Mouse (Mus musculus): Measurements from ENCODE around the gene Nudt19. TPM values are rescaled to one million over a fixed set of nuclear protein-coding genes. Genes with fewer than 3 reads are reported as not detected.
"Not testable (repeated sequence)": the region's sequence is repeated elsewhere in the genome, so short reads cannot be mapped to it uniquely, and the experiment has no call there.

The Nudt19 gene
- polyA plus RNA-seq, 1 experiment from 2014 or later: 45.7 TPM

GRCm38 (mm10) chr7:35583476-35584025 lies 27.4 kb upstream of the Nudt19 start:
- Histone ChIP-seq H3K4me2 (ENCODE audit: low read depth, low read length, severe bottlenecking) (no peak overlapping the region), H3K4me1 (replicated peaks; ENCODE audit: control insufficient read depth, insufficient read depth, low read length) (peaks cover 15% of the 10 kb centered on the region; the same call in 1 of the 2 replicates), H3K4me3 (ENCODE audit: low read depth, low read length) (no peak overlapping the region), H3K36me3 (ENCODE audit: control insufficient read depth, insufficient read depth, low read length) (no peaks in the 10 kb centered on the region), H3K9ac (ENCODE audit: low read length) (no peak overlapping the region), H3K27ac (ENCODE audit: low read depth, low read length) (no peak overlapping the region), H3K27me3 (ENCODE audit: control insufficient read depth, insufficient read depth, low read length) (peaks cover 29% of the 10 kb centered on the region), H3K9me3 (ENCODE audit: control insufficient read depth, low read length) (no peaks in the 10 kb centered on the region)
- ATAC-seq (replicated peaks; ENCODE audit: low FRiP score) (no peak), DNase-seq (ENCODE audit: low spot score) (no peak)
- 6% methylated on average over 11 of the region's 11 CpGs for WGBS

GRCm38 (mm10) chr7:35582719-35583118 lies 26.6 kb upstream of the Nudt19 start:
- ATAC-seq (replicated peaks; ENCODE audit: low FRiP score): no peak

GRCm38 (mm10) chr7:35579849-35580248 lies 23.7 kb upstream of the Nudt19 start:
- 36% methylated on average over 4 of the region's 4 CpGs for WGBS
- no peak overlapping the region for H3K27ac ChIP-seq (ENCODE audit: low read depth, low read length)
- no peak overlapping the region for H3K4me2 ChIP-seq (ENCODE audit: low read depth, low read length, severe bottlenecking)
- H3K27me3 ChIP-seq (ENCODE audit: control insufficient read depth, insufficient read depth, low read length): peaks cover 25% of the 10 kb centered on the region
- no peak overlapping the region for H3K9ac ChIP-seq (ENCODE audit: low read length)
- no peak overlapping the region for H3K4me3 ChIP-seq (ENCODE audit: low read depth, low read length)
- H3K4me1 ChIP-seq (replicated peaks; ENCODE audit: control insufficient read depth, insufficient read depth, low read length): peaks cover 9% of the 10 kb centered on the region; the same call in 1 of the 2 replicates
- no peaks in the 10 kb centered on the region for H3K36me3 ChIP-seq (ENCODE audit: control insufficient read depth, insufficient read depth, low read length)
- H3K9me3 ChIP-seq (ENCODE audit: control insufficient read depth, low read length): no peaks in the 10 kb centered on the region
- DNase-seq (ENCODE audit: low spot score) (peak; percentile 73), ATAC-seq (replicated peaks; ENCODE audit: low FRiP score) (no peak)

More at GRCm38 (mm10) chr7:35582719-35583118, 26.6 kb upstream of the Nudt19 start:
- peaks cover 29% of the 10 kb centered on the region for H3K27me3 ChIP-seq (ENCODE audit: control insufficient read depth, insufficient read depth, low read length)
- no peaks in the 10 kb centered on the region for H3K9me3 ChIP-seq (ENCODE audit: control insufficient read depth, low read length)
- no peaks in the 10 kb centered on the region for H3K36me3 ChIP-seq (ENCODE audit: control insufficient read depth, insufficient read depth, low read length)
- WGBS: 70% methylated on average over 5 of the region's 5 CpGs
- peaks cover 15% of the 10 kb centered on the region; the same call in 1 of the 2 replicates for H3K4me1 ChIP-seq (replicated peaks; ENCODE audit: control insufficient read depth, insufficient read depth, low read length)
- H3K27ac ChIP-seq (ENCODE audit: low read depth, low read length): no peak overlapping the region
- H3K9ac ChIP-seq (ENCODE audit: low read length): no peak overlapping the region
- no peak overlapping the region for H3K4me3 ChIP-seq (ENCODE audit: low read depth, low read length)
- no peak overlapping the region for H3K4me2 ChIP-seq (ENCODE audit: low read depth, low read length, severe bottlenecking)
- no peak for DNase-seq (ENCODE audit: low spot score)

DNA sequence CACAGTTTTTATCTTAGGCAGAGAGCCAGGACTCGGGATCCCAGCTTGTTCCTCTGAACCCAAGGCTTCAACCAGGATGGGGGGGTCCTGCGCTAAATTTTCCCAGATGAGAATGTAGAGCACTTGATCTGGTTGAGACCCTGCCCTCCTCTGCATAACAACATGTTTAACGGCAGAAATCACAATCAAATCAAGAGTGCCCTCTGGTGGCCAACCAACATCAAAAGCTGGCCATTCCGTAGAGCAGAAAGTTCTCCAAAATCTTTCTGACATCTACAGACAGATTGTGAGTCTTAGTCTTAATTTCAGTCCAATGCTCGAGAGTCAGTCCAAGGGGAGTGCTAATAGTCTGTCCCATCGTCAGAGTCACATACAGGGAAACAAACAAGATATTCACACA lies 14.8 kb upstream of the Nudt19 start:
- H3K9me3 ChIP-seq (ENCODE audit: control insufficient read depth, low read length); ATAC-seq (replicated peaks; ENCODE audit: low FRiP score); H3K4me3 ChIP-seq (ENCODE audit: low read depth, low read length); H3K27ac ChIP-seq (ENCODE audit: low read depth, low read length); H3K4me2 ChIP-seq (ENCODE audit: low read depth, low read length, severe bottlenecking); H3K4me1 ChIP-seq (replicated peaks; ENCODE audit: control insufficient read depth, insufficient read depth, low read length); H3K36me3 ChIP-seq (ENCODE audit: control insufficient read depth, insufficient read depth, low read length); H3K9ac ChIP-seq (ENCODE audit: low read length); H3K27me3 ChIP-seq (ENCODE audit: control insufficient read depth, insufficient read depth, low read length); DNase-seq (ENCODE audit: low spot score): not testable (repeated sequence)
- WGBS: 17% methylated on average over 6 of the region's 6 CpGs

GRCm38 (mm10) chr7:35569724-35570123 lies 13.6 kb upstream of the Nudt19 start:
- H3K9me3 ChIP-seq (ENCODE audit: control insufficient read depth, low read length); H3K4me2 ChIP-seq (ENCODE audit: low read depth, low read length, severe bottlenecking); ATAC-seq (replicated peaks; ENCODE audit: low FRiP score): not testable (repeated sequence)

DNA sequence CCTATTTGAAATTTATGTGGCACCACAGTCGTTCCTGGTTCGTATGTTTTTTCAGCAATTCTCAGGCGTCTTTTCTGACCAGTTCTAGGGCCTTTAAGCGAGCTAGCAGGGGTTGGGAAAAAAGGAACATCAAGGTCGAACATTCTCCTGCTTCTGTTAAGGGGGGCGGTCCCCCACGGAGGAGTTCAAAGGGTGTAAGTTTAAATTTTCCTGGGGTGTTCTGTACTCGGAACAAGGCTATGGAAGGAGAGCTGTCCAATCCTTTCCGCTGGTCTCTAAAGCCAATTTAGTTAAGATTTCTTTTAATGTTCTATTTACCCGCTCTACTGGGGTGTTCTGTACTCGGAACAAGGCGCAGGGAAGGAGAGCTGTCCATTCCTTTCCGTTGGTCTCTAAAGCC lies 9.9 kb upstream of the Nudt19 start:
- H3K4me1 ChIP-seq (replicated peaks; ENCODE audit: control insufficient read depth, insufficient read depth, low read length); H3K36me3 ChIP-seq (ENCODE audit: control insufficient read depth, insufficient read depth, low read length); DNase-seq (ENCODE audit: low spot score); H3K27ac ChIP-seq (ENCODE audit: low read depth, low read length); H3K27me3 ChIP-seq (ENCODE audit: control insufficient read depth, insufficient read depth, low read length); H3K9ac ChIP-seq (ENCODE audit: low read length); H3K4me3 ChIP-seq (ENCODE audit: low read depth, low read length); H3K4me2 ChIP-seq (ENCODE audit: low read depth, low read length, severe bottlenecking); ATAC-seq (replicated peaks; ENCODE audit: low FRiP score); H3K9me3 ChIP-seq (ENCODE audit: control insufficient read depth, low read length): not testable (repeated sequence)
- 88% methylated on average over 13 of the region's 13 CpGs for WGBS

More at GRCm38 (mm10) chr7:35569724-35570123, 13.6 kb upstream of the Nudt19 start:
- not testable (repeated sequence) for H3K36me3 ChIP-seq (ENCODE audit: control insufficient read depth, insufficient read depth, low read length); H3K27ac ChIP-seq (ENCODE audit: low read depth, low read length); H3K4me1 ChIP-seq (replicated peaks; ENCODE audit: control insufficient read depth, insufficient read depth, low read length); H3K27me3 ChIP-seq (ENCODE audit: control insufficient read depth, insufficient read depth, low read length); H3K4me3 ChIP-seq (ENCODE audit: low read depth, low read length); DNase-seq (ENCODE audit: low spot score); H3K9ac ChIP-seq (ENCODE audit: low read length)
- 87% methylated on average over 4 of the region's 4 CpGs for WGBS

DNA sequence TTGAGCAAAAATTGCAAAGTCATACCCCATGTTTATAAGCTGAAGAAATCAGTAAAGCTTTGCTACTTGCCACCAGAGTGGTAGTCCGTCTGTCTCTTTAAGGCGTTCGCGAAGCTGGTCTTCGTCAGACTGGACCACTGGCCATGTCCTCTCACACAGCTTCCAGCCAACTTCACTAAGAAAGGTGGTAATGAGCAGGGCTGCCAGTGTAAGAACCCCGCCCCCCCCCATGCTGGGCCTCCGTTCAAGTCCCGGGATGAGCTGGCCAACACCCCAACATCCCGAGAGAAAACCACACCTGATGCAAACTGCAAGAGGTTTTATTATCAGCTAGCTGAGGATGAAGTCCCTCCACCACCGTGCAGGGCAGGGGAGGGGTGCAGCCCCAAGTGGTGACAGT lies 8.8 kb upstream of the Nudt19 start:
- not testable (repeated sequence) for ATAC-seq (replicated peaks; ENCODE audit: low FRiP score); DNase-seq (ENCODE audit: low spot score); H3K4me2 ChIP-seq (ENCODE audit: low read depth, low read length, severe bottlenecking); H3K4me1 ChIP-seq (replicated peaks; ENCODE audit: control insufficient read depth, insufficient read depth, low read length); H3K27ac ChIP-seq (ENCODE audit: low read depth, low read length); H3K36me3 ChIP-seq (ENCODE audit: control insufficient read depth, insufficient read depth, low read length); H3K9me3 ChIP-seq (ENCODE audit: control insufficient read depth, low read length); H3K9ac ChIP-seq (ENCODE audit: low read length); H3K4me3 ChIP-seq (ENCODE audit: low read depth, low read length); H3K27me3 ChIP-seq (ENCODE audit: control insufficient read depth, insufficient read depth, low read length)
- WGBS: 86% methylated on average over 10 of the region's 10 CpGs

DNA sequence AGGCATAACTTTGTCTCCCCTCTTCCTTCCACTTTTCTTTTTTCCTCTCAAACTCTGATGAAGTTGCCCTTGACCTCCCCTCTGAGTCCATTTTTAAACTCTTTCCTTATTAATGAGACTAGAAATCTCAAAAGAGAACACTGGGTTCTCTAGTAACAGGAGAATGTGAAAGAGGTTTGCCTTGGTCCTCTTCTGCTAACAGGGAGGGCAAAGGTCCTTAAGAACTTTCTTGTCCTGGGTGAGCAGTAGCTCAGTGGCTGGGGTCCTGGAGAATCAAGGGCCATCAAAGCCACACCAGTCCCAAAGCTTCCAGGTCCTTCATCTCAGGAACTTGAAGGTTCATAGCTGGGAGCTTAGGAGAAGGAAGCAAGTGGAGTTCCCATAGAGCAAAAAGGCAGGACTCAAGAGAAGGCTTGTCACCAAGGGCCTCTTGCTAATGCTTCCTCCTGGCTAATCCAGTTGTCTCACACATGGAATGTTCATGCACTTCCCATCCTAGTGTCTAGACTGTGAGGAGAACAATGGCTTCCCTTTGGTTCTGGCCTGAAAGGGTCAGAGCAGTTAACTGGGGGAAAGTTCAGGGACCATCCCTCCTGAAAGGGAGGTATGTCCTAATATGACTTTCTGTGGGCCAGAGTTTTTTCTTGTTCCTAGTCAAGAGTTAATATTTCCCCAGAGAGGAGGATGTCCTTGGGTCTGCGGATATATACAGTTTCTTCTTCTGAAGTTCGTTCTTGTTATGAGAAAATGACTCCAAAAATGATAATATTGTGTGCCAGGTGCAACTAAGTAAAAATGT lies 8.2 kb upstream of the Nudt19 start:
- Histone ChIP-seq H3K9me3 (ENCODE audit: control insufficient read depth, low read length) (no peaks in the 10 kb centered on the region), H3K9ac (ENCODE audit: low read length) (no peak overlapping the region), H3K27ac (ENCODE audit: low read depth, low read length) (no peak overlapping the region), H3K4me2 (ENCODE audit: low read depth, low read length, severe bottlenecking) (no peak overlapping the region), H3K4me3 (ENCODE audit: low read depth, low read length) (no peak overlapping the region), H3K27me3 (ENCODE audit: control insufficient read depth, insufficient read depth, low read length) (no peaks in the 10 kb centered on the region), H3K36me3 (ENCODE audit: control insufficient read depth, insufficient read depth, low read length) (no peaks in the 10 kb centered on the region), H3K4me1 (replicated peaks; ENCODE audit: control insufficient read depth, insufficient read depth, low read length) (no peaks in the 10 kb centered on the region)
- ATAC-seq (replicated peaks; ENCODE audit: low FRiP score) (no peak), DNase-seq (ENCODE audit: low spot score) (no peak)
- WGBS: 96% methylated on average over 2 of the region's 2 CpGs

- ATAC-seq (replicated peaks; ENCODE audit: low FRiP score) (no peak), DNase-seq (ENCODE audit: low spot score) (no peak)
- H3K36me3 ChIP-seq (ENCODE audit: control insufficient read depth, insufficient read depth, low read length): no peaks in the 10 kb centered on the region
- no peak overlapping the region for H3K4me2 ChIP-seq (ENCODE audit: low read depth, low read length, severe bottlenecking)
- H3K4me3 ChIP-seq (ENCODE audit: low read depth, low read length): no peak overlapping the region
- no peak overlapping the region for H3K27ac ChIP-seq (ENCODE audit: low read depth, low read length)
- WGBS: 74% methylated on average over 11 of the region's 11 CpGs
- H3K9ac ChIP-seq (ENCODE audit: low read length): no peak overlapping the region
- no peaks in the 10 kb centered on the region for H3K27me3 ChIP-seq (ENCODE audit: control insufficient read depth, insufficient read depth, low read length)
- H3K4me1 ChIP-seq (replicated peaks; ENCODE audit: control insufficient read depth, insufficient read depth, low read length): no peaks in the 10 kb centered on the region
- no peaks in the 10 kb centered on the region for H3K9me3 ChIP-seq (ENCODE audit: control insufficient read depth, low read length)
Observed at GRCm38 (mm10) chr7:35563071-35563470, 7.0 kb upstream of the Nudt19 start.
